In genomic region chr9:118611111-118611541, GRCm38 (mm10) we compare ENCODE assay signal across 8 mouse cellular contexts. TPM values are rescaled to one million over a fixed set of nuclear protein-coding genes. Genes with fewer than 3 reads are reported as not detected.
DNase-seq lines count a peak whose midpoint lies in the region; ATAC-seq lines count a peak whose summit lies in the region.

No protein-coding gene starts in this region.

- peak overlapping the region; percentile 26; the same call in 1 of the 2 replicates for H3K4me2 ChIP-seq in hindbrain, embryonic 13.5 days
- no peak overlapping the region for H3K4me2 ChIP-seq in hindbrain, embryonic 11.5 days (replicated peaks; ENCODE audit: low read depth, low read length)
- H3K4me2 ChIP-seq in intestine, embryonic 15.5 days (replicated peaks), result peak overlapping the region; percentile 43
- H3K4me2 ChIP-seq in liver, embryonic 16.5 days (ENCODE audit: low read depth, low read length), result no peak overlapping the region

- H3K9me3 ChIP-seq in hindbrain, embryonic 13.5 days, result no peaks in the 10 kb centered on the region
- H3K9me3 ChIP-seq in hindbrain, embryonic 11.5 days (ENCODE audit: control insufficient read depth, low read length), result no peaks in the 10 kb centered on the region
- no peaks in the 10 kb centered on the region for H3K9me3 ChIP-seq in intestine, embryonic 15.5 days
- H3K9me3 ChIP-seq in liver, embryonic 16.5 days (replicated peaks; ENCODE audit: control insufficient read depth, low read length), result no peaks in the 10 kb centered on the region

- no peak overlapping the region for H3K4me3 ChIP-seq in hindbrain, embryonic 13.5 days
- no peak overlapping the region for H3K4me3 ChIP-seq in hindbrain, embryonic 11.5 days (ENCODE audit: low read depth, low read length)
- no peak overlapping the region for H3K4me3 ChIP-seq in intestine, embryonic 15.5 days (replicated peaks)
- H3K4me3 ChIP-seq in liver, embryonic 16.5 days (ENCODE audit: low read depth, low read length), result no peak overlapping the region

- ATAC-seq in hindbrain, embryonic 13.5 days (ENCODE audit: low FRiP score), result no peak
- ATAC-seq in hindbrain, embryonic 11.5 days (ENCODE audit: low FRiP score), result no peak
- no peak for ATAC-seq in intestine, embryonic 15.5 days
- ATAC-seq in liver, embryonic 16.5 days (ENCODE audit: low read depth), result peak; percentile 45; the same call in 1 of the 2 replicates

- peaks cover 59% of the 10 kb centered on the region for H3K27me3 ChIP-seq in hindbrain, embryonic 13.5 days
- H3K27me3 ChIP-seq in hindbrain, embryonic 11.5 days (ENCODE audit: control insufficient read depth, insufficient read depth, low read length), result peaks cover 10% of the 10 kb centered on the region
- no peaks in the 10 kb centered on the region; the same call in 1 of the 2 replicates for H3K27me3 ChIP-seq in intestine, embryonic 15.5 days (replicated peaks)
- peaks cover 34% of the 10 kb centered on the region for H3K27me3 ChIP-seq in liver, embryonic 16.5 days (ENCODE audit: control insufficient read depth, insufficient read depth, low read depth, low read length)

- peaks cover 27% of the 10 kb centered on the region for H3K4me1 ChIP-seq in hindbrain, embryonic 13.5 days (replicated peaks)
- peaks cover 6% of the 10 kb centered on the region for H3K4me1 ChIP-seq in hindbrain, embryonic 11.5 days (replicated peaks; ENCODE audit: control insufficient read depth, insufficient read depth, low read length)
- peaks cover 29% of the 10 kb centered on the region for H3K4me1 ChIP-seq in intestine, embryonic 15.5 days (replicated peaks)
- no peaks in the 10 kb centered on the region; the same call in 1 of the 2 replicates for H3K4me1 ChIP-seq in liver, embryonic 16.5 days (ENCODE audit: control insufficient read depth, low read depth, low read length)

- H3K36me3 ChIP-seq in hindbrain, embryonic 13.5 days, result no peaks in the 10 kb centered on the region
- no peaks in the 10 kb centered on the region for H3K36me3 ChIP-seq in hindbrain, embryonic 11.5 days (ENCODE audit: control insufficient read depth, insufficient read depth, low read length)
- no peaks in the 10 kb centered on the region for H3K36me3 ChIP-seq in intestine, embryonic 15.5 days
- H3K36me3 ChIP-seq in liver, embryonic 16.5 days (ENCODE audit: control insufficient read depth, insufficient read depth), result no peaks in the 10 kb centered on the region

- no peak overlapping the region for H3K9ac ChIP-seq in hindbrain, embryonic 13.5 days
- no peak overlapping the region for H3K9ac ChIP-seq in hindbrain, embryonic 11.5 days (ENCODE audit: low read depth, low read length)
- no peak overlapping the region for H3K9ac ChIP-seq in intestine, embryonic 15.5 days
- H3K9ac ChIP-seq in liver, embryonic 16.5 days (ENCODE audit: low read depth, low read length), result no peak overlapping the region

- H3K27ac ChIP-seq in hindbrain, embryonic 13.5 days, result no peak overlapping the region
- no peak overlapping the region for H3K27ac ChIP-seq in hindbrain, embryonic 11.5 days (ENCODE audit: low read depth, low read length)
- H3K27ac ChIP-seq in intestine, embryonic 15.5 days, result no peak overlapping the region
- H3K27ac ChIP-seq in liver, embryonic 16.5 days (ENCODE audit: low read length), result no peak overlapping the region

- WGBS in hindbrain, embryonic 13.5 days, result 52% methylated on average over 14 of the region's 14 CpGs
- WGBS in hindbrain, embryonic 11.5 days, result 62% methylated on average over 14 of the region's 14 CpGs
- WGBS in intestine, embryonic 15.5 days, result 45% methylated on average over 14 of the region's 14 CpGs
- 23% methylated on average over 14 of the region's 14 CpGs for WGBS in liver, embryonic 16.5 days (ENCODE audit: insufficient replicate concordance)

- DNase-seq in hindbrain, embryonic 11.5 days (ENCODE audit: low spot score), result no peak
- peak; percentile 23 to 45 for DNase-seq in gastrocnemius, adult 8-10 months (ENCODE audit: low spot score in 2 of 2)
- peak; percentile 70 to 72 for DNase-seq in right cerebral cortex, postnatal 10 days (ENCODE audit: low spot score in 2 of 2)
- no peak for DNase-seq in cerebellum, adult 18-20 months
- DNase-seq in c-Kit-positive CD71-positive TER-119-positive erythroid progenitor cells, embryonic 14.5 days (ENCODE audit: low spot score), result no peak

RNA-seq across cellular contexts. Expression of gene Itga9, which starts 4.6 kb away (rescaled TPM):
- 1.8 and 2.0 TPM in 2 replicates for polyA plus RNA-seq in hindbrain, embryonic 13.5 days (2015; fragmentation: Nextera tagmentation; extraction: Ambion mirVana)
- polyA plus RNA-seq in hindbrain, embryonic 11.5 days (2014; fragmentation: Nextera tagmentation; extraction: Ambion mirVana), result 4.0 and 6.3 TPM in 2 replicates
- total RNA-seq in gastrocnemius, adult 8-10 months (2022), result 1 to 10 TPM; 2.8 to 6.1 (median 4.4) TPM
- 12.2 and 13.1 TPM in 2 replicates for polyA plus RNA-seq in intestine, embryonic 15.5 days (2015; fragmentation: Nextera tagmentation; extraction: Ambion mirVana)
- 1.1 and 1.4 TPM in 2 replicates for polyA plus RNA-seq in liver, embryonic 16.5 days (2015; fragmentation: Nextera tagmentation; extraction: Ambion mirVana)

Comparison
In these comparisons a context has a peak if more than half of its experiments do, and no peak if none do; other contexts are left out.
1. H3K4me2 ChIP-seq: peak in hindbrain, embryonic 13.5 days (single experiment) and intestine, embryonic 15.5 days (single experiment); none in hindbrain, embryonic 11.5 days (single experiment) and liver, embryonic 16.5 days (single experiment).
2. DNase-seq: peak in gastrocnemius, adult 8-10 months (2 of 2) and right cerebral cortex, postnatal 10 days (2 of 2); none in hindbrain, embryonic 11.5 days (single experiment), cerebellum, adult 18-20 months (0 of 2) and c-Kit-positive CD71-positive TER-119-positive erythroid progenitor cells, embryonic 14.5 days (single experiment).